Mouse (Mus musculus) monocyte, adult 59 days (primary cell): ENCODE measurements around the gene 4930595D18Rik. TPM values are rescaled to one million over a fixed set of nuclear protein-coding genes. Genes with fewer than 3 reads are reported as not detected.

Experiments
- total RNA-seq, 2 experiments: library from RNA; stranded (reverse); gene quantifications; one replicate each; pipeline ENCODE4 v1.2.4; 2023

4930595D18Rik gene
- not detected for total RNA-seq

DNA sequence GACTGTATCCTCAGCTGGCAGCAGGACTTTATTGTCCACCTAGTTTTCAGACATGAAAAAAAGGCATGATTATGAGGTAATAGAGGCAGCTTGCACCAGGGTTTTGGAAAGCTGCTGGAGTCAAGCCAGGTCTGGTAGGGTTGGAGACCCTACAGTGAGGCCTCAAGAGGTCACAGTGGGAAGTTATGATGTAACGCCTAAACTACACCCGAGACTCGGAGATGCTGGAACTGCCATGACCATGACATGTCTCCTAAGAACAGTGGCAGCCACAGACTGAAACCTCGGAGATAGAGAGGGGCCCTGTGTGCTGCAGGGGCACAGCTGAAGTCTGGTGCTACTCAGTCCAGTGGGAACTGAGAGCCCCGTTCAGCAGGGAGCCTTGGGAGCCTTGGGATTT is at the start of gene 4930595D18Rik:
TSS of gene 4930595D18Rik (minus strand) at position 16 of the 400 bp plus-strand sequence.

DNA sequence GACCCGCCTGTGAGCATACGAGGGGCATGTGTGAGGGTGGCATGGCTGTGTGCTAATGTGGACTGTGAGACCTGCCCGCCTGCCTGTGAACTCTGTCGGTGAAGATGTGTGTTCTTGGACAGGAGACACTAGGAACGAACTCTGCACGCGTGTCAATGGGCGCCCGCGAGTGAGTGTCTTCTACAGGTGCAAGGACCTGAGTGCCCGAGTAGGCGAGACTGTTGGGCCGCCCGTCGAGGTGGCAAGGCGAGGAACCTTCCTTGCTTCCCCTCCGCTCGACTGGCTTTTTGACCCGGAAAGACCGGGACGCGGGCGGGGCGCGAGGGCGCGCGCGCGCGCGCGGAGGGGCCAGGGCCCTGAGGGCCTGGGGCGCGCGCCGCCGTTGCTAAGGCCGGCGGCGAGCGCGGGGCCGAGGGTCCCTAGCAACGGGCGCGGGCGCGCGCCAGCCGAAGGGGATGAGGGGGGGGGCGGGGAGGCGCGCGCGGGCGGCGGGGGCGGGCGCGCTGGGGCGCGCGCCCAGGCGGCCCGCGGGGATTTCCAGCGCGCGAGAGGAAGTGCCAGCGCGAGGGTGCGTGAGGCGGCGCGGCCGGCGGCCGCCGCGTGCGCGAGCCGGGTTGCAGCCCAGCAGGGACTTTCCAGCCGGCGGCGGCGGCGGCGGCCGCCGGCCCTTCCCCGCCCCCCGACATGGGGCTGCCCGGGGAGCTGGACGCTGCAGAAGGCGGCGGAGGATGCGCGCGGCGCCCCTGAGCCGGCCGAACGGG is 18.3 kb downstream of the 4930595D18Rik start, which contains the start of gene Traf3:
TSS of gene Traf3 (plus strand) at position 540 of the 761 bp plus-strand sequence.

Other genes starting within 250 kb of the 4930595D18Rik start
- 1 to 10 TPM; 5.0 to 9.4 TPM for gene Ankrd9, start 205.5 kb downstream of the 4930595D18Rik start, total RNA-seq
- gene Rcor1, start 145.1 kb downstream of the 4930595D18Rik start, total RNA-seq: 10 to 100 TPM; 19.4 to 20.4 TPM
- gene Traf3, start 18.1 kb downstream of the 4930595D18Rik start, total RNA-seq: 10 to 100 TPM; 60.8 to 67.0 TPM
- gene Amn, start 86.6 kb upstream of the 4930595D18Rik start, total RNA-seq: 1 to 10 TPM; 1.0 to 1.4 TPM
- 10 to 100 TPM; 92.7 to 98.8 TPM for gene Cdc42bpb, start 193.2 kb upstream of the 4930595D18Rik start, total RNA-seq
- not detected for gene Lbhd2, start 222.3 kb upstream of the 4930595D18Rik start, total RNA-seq
- gene Exoc3l4, start 232.5 kb upstream of the 4930595D18Rik start, total RNA-seq: 1 to 10 TPM; 2.1 to 2.3 TPM